Mouse (Mus musculus): ENCODE measurements around the gene Lamtor2. TPM values are rescaled to one million over a fixed set of nuclear protein-coding genes. Genes with fewer than 3 reads are reported as not detected.

The Lamtor2 gene
- polyA plus RNA-seq, 1 experiment: 136 TPM

DNA sequence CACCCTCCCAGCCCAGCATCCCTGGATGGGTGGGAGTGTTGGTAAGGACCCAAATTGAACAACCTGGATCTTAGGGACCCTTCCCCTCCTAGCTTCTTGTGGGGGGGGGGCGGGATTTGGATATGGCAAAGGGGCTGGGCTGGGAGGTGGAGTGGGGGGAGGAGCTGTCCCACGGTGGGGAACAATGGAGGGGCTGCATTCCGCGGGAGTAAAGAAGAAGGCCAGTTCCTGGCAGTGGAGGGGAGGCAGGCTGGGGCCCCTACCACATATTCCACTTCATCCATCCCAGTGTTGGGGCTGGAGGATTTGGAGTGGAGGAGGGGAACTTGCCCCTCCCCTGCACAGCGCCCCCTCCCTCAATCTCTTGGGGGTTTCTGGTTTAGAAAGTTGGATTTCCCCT, 19.2 kb downstream of the Lamtor2 start:
- Histone ChIP-seq H3K27me3 (ENCODE audit: control insufficient read depth, insufficient read depth, insufficient read length) (no peaks in the 10 kb centered on the region), H3K79me2 (ENCODE audit: control insufficient read depth, insufficient read depth) (peaks cover 98% of the 10 kb centered on the region), H3K4me3 (ENCODE audit: insufficient read depth, poor library complexity, severe bottlenecking) (peak overlapping the region; percentile 87), H3ac (ENCODE audit: control insufficient read depth, insufficient read length, low read depth) (no peak overlapping the region), H3K79me3 (ENCODE audit: low read depth) (peaks cover 44% of the 10 kb centered on the region), H3K36me3 (ENCODE audit: control insufficient read depth, insufficient read depth) (peaks cover 12% of the 10 kb centered on the region)
- TF ChIP-seq FOSL1 (IDR thresholded peaks at IDR 0.05; ENCODE audit: insufficient read depth, low read length, poor library complexity, severe bottlenecking) (no peak), CEBPB (IDR thresholded peaks at IDR 0.05; ENCODE audit: low read depth) (no peak), MYOG (IDR thresholded peaks at IDR 0.05; ENCODE audit: control insufficient read depth, extremely low read depth, insufficient read length) (no peak), USF1 (IDR thresholded peaks at IDR 0.05; ENCODE audit: low read depth) (no peak), MAX (IDR thresholded peaks at IDR 0.05) (no peak), MYOD1 (IDR thresholded peaks at IDR 0.05; ENCODE audit: control insufficient read depth, insufficient read length, low read depth) (no peak), CTCF (IDR thresholded peaks at IDR 0.05; ENCODE audit: control insufficient read depth, insufficient read depth, insufficient read length) (no peak)

DNA sequence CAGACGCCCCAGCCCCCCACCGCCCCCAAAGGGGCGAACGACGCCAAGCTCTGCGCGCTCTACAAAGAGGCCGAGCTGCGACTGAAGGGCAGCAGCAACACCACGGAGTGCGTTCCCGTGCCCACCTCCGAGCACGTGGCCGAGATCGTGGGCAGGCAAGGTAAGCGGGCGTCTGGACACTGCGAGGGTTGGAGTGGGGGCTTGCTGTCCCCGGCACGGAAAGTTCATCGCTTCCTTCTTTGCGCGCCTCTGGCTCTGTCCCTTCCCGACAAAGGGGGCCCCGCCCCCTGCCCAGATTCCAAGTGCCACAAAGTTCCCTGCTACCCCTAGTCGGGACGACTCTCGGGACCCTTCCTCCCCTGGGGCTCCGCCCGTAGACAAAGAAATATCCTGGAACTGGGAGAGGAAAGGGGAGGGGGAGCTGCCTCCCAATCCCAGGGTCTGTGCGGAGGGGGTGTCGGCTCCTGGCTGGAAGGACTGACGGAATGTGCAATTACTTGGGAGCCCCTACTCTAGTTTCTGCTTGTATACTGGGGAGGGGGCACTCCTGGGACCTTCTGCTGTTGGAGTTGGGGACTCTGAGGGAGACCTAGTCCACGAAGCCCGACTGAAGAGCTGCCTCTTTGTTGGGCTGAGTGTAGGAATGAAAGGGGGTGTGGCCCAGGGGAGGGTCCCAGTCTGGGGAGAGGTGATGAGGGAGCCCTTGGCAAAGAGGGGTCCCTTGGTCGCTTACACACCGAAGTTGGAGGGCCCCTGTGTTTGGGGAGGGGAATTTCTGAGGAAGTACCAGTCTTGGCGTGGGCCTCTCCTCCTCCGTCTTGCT, 20.0 kb downstream of the Lamtor2 start:
- peak overlapping the region; percentile 96 for H3ac ChIP-seq (ENCODE audit: control insufficient read depth, insufficient read length, low read depth)
- no peaks in the 10 kb centered on the region for H3K27me3 ChIP-seq (ENCODE audit: control insufficient read depth, insufficient read depth, insufficient read length)
- H3K79me3 ChIP-seq (ENCODE audit: low read depth): peaks cover 44% of the 10 kb centered on the region
- TF ChIP-seq MYOG (IDR thresholded peaks at IDR 0.05; ENCODE audit: control insufficient read depth, extremely low read depth, insufficient read length): no peak
- peak; percentile 35 for TF ChIP-seq MAX (IDR thresholded peaks at IDR 0.05)
- peaks cover 98% of the 10 kb centered on the region for H3K79me2 ChIP-seq (ENCODE audit: control insufficient read depth, insufficient read depth)
- peak overlapping the region; percentile 87 for H3K4me3 ChIP-seq (ENCODE audit: insufficient read depth, poor library complexity, severe bottlenecking)
- peaks cover 12% of the 10 kb centered on the region for H3K36me3 ChIP-seq (ENCODE audit: control insufficient read depth, insufficient read depth)

DNA sequence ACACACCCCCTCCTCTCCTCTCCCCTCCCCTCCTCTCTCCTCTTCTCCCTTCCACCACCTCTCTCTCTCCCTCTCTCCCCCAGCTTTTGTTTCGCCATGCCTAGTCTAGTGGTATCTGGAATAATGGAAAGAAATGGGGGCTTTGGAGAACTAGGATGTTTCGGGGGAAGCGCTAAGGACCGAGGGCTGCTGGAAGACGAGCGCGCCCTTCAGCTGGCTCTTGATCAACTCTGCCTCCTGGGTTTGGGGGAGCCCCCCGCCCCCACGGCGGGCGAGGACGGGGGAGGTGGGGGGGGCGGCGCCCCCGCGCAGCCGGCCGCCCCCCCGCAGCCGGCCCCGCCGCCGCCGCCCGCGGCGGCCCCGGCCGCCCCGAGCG, 20.6 kb downstream of the Lamtor2 start, which contains the start of gene Mex3a:
Gene Mex3a, plus strand, starts transcription at position 97 of the 376 bp plus-strand sequence.
- Histone ChIP-seq H3ac (ENCODE audit: control insufficient read depth, insufficient read length, low read depth) (peak within 1 kb of the TSS; percentile 96), H3K27me3 (ENCODE audit: control insufficient read depth, insufficient read depth, insufficient read length) (no peaks in the 10 kb centered on the region), H3K79me2 (ENCODE audit: control insufficient read depth, insufficient read depth) (peaks cover 93% of the 10 kb centered on the region), H3K36me3 (ENCODE audit: control insufficient read depth, insufficient read depth) (peaks cover 12% of the 10 kb centered on the region), H3K79me3 (ENCODE audit: low read depth) (peaks cover 41% of the 10 kb centered on the region), H3K4me3 (ENCODE audit: insufficient read depth, poor library complexity, severe bottlenecking) (peak within 1 kb of the TSS; percentile 87)
- TF ChIP-seq MYOD1 (IDR thresholded peaks at IDR 0.05; ENCODE audit: control insufficient read depth, insufficient read length, low read depth): no peak
- TF ChIP-seq USF1 (IDR thresholded peaks at IDR 0.05; ENCODE audit: low read depth): no peak
- TF ChIP-seq CEBPB (IDR thresholded peaks at IDR 0.05; ENCODE audit: low read depth): no peak
- TF ChIP-seq CTCF (IDR thresholded peaks at IDR 0.05; ENCODE audit: control insufficient read depth, insufficient read depth, insufficient read length): no peak
- no peak for TF ChIP-seq FOSL1 (IDR thresholded peaks at IDR 0.05; ENCODE audit: insufficient read depth, low read length, poor library complexity, severe bottlenecking)

DNA sequence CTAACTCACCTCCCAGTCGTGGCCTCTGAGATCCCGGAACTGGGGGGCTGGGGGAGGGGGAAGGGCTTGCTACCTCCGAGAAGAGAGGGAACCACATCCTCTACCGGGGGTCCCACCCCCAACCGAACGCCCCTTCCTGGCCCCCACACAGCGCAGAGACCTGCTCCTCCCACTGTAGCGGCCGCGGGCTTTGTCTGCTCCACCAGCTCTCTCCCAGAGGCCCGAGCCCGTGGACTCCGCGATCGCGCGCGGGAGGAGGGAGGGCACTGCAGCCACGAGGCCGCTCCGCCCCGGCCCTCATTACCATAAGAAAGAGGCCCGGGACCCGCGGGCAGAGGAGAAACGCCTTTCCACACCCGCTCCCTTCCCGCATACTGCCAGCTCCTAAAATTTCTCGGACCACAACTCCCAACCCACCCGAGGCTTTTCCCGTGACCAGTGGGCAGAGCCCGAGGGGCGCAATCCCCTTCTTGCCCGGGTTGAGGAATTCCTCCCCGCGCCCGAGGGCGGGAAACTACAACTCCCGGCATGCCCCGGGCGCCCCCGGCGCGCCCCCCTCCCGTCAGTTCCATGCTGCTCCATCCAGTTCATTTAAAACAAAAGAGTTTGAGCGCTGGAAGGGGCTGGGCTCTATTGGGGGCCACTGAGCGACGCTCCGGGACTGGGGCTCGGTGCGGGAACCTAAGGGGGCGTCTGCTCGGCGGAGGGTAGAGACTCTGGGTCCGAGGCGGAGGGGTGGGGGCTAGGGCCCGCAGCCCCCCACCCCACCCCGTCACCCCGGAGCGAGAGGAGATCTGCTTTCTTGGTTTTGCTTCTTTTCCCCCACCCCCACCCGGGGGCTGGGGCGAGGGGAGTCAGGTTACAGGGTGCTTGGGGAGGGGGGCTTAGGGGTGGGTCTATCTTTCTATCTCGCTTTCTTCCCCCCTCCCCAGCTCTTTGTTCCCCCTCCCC, 21.3 kb downstream of the Lamtor2 start:
- TF ChIP-seq MAX (IDR thresholded peaks at IDR 0.05) (no peak), USF1 (IDR thresholded peaks at IDR 0.05; ENCODE audit: low read depth) (no peak), MYOD1 (IDR thresholded peaks at IDR 0.05; ENCODE audit: control insufficient read depth, insufficient read length, low read depth) (no peak), MYOG (IDR thresholded peaks at IDR 0.05; ENCODE audit: control insufficient read depth, extremely low read depth, insufficient read length) (no peak), FOSL1 (IDR thresholded peaks at IDR 0.05; ENCODE audit: insufficient read depth, low read length, poor library complexity, severe bottlenecking) (no peak), CTCF (IDR thresholded peaks at IDR 0.05; ENCODE audit: control insufficient read depth, insufficient read depth, insufficient read length) (no peak), CEBPB (IDR thresholded peaks at IDR 0.05; ENCODE audit: low read depth) (no peak)
- Histone ChIP-seq H3K79me2 (ENCODE audit: control insufficient read depth, insufficient read depth) (peaks cover 88% of the 10 kb centered on the region), H3K79me3 (ENCODE audit: low read depth) (peaks cover 41% of the 10 kb centered on the region), H3K27me3 (ENCODE audit: control insufficient read depth, insufficient read depth, insufficient read length) (no peaks in the 10 kb centered on the region), H3K4me3 (ENCODE audit: insufficient read depth, poor library complexity, severe bottlenecking) (peak overlapping the region; percentile 87), H3ac (ENCODE audit: control insufficient read depth, insufficient read length, low read depth) (peak overlapping the region; percentile 96), H3K36me3 (ENCODE audit: control insufficient read depth, insufficient read depth) (peaks cover 7% of the 10 kb centered on the region)

DNA sequence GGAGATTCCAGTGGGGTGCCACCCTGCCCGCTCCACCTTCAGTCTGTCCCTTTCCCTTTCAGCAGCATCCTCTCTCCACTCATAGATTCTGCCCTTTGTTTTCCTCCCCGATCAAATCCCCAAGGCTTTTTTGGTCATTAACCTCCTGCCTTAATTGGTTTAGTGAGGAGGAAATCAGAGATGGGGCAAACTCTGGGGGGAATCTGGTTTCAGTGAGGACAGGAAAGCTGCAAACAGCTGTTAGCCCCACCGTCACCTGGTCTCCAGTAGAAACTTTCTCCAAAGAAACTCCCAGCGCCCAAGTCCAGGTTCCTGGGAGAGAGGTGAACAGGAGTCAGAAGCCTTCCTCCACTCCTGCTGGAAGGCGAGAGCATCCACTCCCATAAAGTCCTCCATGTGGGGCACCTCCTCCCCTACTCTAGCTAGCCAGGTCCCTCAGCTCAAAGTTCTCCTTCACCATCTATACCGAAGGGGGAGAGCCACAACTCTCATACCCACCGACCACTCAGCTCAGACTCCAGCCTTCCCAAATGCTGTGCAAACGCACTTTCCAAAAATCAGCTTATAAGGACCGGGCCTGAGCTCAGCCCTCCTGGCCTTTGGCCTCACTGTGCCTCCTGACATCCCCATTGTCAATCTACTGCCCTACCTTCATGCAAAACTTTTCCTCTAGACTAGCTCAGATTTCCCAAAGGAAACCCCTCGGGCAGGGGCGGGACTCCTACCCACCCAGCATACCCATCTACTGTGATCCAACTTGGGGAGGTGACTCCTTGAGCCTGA, 22.6 kb downstream of the Lamtor2 start:
- peaks cover 34% of the 10 kb centered on the region for H3K79me3 ChIP-seq (ENCODE audit: low read depth)
- TF ChIP-seq CEBPB (IDR thresholded peaks at IDR 0.05; ENCODE audit: low read depth) (no peak), USF1 (IDR thresholded peaks at IDR 0.05; ENCODE audit: low read depth) (no peak), MAX (IDR thresholded peaks at IDR 0.05) (no peak), CTCF (IDR thresholded peaks at IDR 0.05; ENCODE audit: control insufficient read depth, insufficient read depth, insufficient read length) (no peak), MYOD1 (IDR thresholded peaks at IDR 0.05; ENCODE audit: control insufficient read depth, insufficient read length, low read depth) (no peak), FOSL1 (IDR thresholded peaks at IDR 0.05; ENCODE audit: insufficient read depth, low read length, poor library complexity, severe bottlenecking) (no peak), MYOG (IDR thresholded peaks at IDR 0.05; ENCODE audit: control insufficient read depth, extremely low read depth, insufficient read length) (no peak)
- H3K79me2 ChIP-seq (ENCODE audit: control insufficient read depth, insufficient read depth): peaks cover 82% of the 10 kb centered on the region
- H3K27me3 ChIP-seq (ENCODE audit: control insufficient read depth, insufficient read depth, insufficient read length): no peaks in the 10 kb centered on the region
- no peaks in the 10 kb centered on the region for H3K36me3 ChIP-seq (ENCODE audit: control insufficient read depth, insufficient read depth)
- H3ac ChIP-seq (ENCODE audit: control insufficient read depth, insufficient read length, low read depth): peak overlapping the region; percentile 48
- H3K4me3 ChIP-seq (ENCODE audit: insufficient read depth, poor library complexity, severe bottlenecking): peak overlapping the region; percentile 87

Measured in C2C12 (cell line).